In the genomic region with DNA sequence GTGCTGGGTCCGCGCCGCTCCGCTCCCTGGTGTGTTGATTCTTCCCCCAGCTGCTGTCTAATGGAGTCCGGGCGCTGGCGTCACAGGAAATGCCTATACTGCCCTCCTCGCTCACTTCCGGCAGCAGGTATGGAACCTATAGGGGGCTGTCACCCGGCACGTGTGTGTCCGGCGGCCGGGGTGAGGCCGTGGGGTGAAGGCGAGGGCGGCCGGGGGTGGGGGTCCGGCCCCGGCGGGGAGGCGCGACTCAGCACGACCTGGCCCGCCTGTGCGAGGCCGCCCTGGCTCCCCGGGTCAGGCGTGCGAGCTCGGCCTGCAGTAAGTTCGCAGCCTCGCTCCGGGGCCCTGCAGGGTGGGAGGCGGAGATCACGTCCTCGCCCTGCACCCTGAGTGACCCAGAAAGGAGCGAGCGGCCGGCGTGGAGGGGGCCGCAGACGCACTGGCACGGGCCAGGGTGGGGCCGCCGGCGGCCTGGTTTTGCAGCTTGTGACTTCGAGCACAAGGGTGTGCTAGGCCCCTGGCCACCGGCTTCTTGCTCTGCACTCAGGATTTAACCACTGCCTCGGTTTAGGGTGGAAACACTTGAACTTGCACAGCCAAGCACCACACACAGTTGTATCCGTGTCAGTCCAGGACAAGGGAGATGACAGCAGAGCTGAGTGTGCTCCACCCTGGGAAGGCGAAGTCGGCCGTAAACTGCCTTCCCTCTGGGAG, we compare ENCODE assay signal across 8 mouse cellular contexts. TPM values are rescaled to one million over a fixed set of nuclear protein-coding genes. Genes with fewer than 3 reads are reported as not detected.
A peak's percentile ranks its signal among the peaks of the same experiment; 100 is the strongest.
DNase-seq lines count a peak whose midpoint lies in the region; ATAC-seq lines count a peak whose summit lies in the region.

A gene (minus strand): TSS at position 82 of the 714 bp plus-strand sequence.

- peak within 1 kb of the TSS; percentile 95 for H3K9ac ChIP-seq in hindbrain, embryonic 15.5 days

- H3K4me2 ChIP-seq in hindbrain, embryonic 15.5 days: peak within 1 kb of the TSS; percentile 80

- no peaks in the 10 kb centered on the region for H3K9me3 ChIP-seq in hindbrain, embryonic 15.5 days

- H3K36me3 ChIP-seq in hindbrain, embryonic 15.5 days: peaks cover 6% of the 10 kb centered on the region; the same call in 1 of the 2 replicates

- peak; percentile 91 for DNase-seq in R1 (ENCODE audit: low read depth, low spot score)
- DNase-seq in cerebellum, postnatal 14 days: peak; percentile 81 to 86
- peak; percentile 83 to 89 for DNase-seq in frontal cortex, postnatal 36 days (ENCODE audit: low spot score in 2 of 2)
- DNase-seq in left cerebral cortex, adult 11 months (ENCODE audit: low spot score): peak; percentile 79
- peak; percentile 86 to 90 for DNase-seq in lung, postnatal 4 days
- DNase-seq in retina, postnatal 7 days (ENCODE audit: low read depth, low spot score): peak; percentile 79
- DNase-seq in urinary bladder, postnatal 14 days (ENCODE audit: low spot score): peak; percentile 80

- peaks cover 32% of the 10 kb centered on the region for H3K4me1 ChIP-seq in hindbrain, embryonic 15.5 days (replicated peaks)

- H3K27ac ChIP-seq in hindbrain, embryonic 15.5 days (replicated peaks): peak within 1 kb of the TSS; percentile 94

- no peaks in the 10 kb centered on the region for H3K27me3 ChIP-seq in hindbrain, embryonic 15.5 days

- WGBS in hindbrain, embryonic 15.5 days: 2% methylated on average over 50 of the region's 54 CpGs

- peak within 1 kb of the TSS; percentile 92 for H3K4me3 ChIP-seq in hindbrain, embryonic 15.5 days

- ATAC-seq in hindbrain, embryonic 15.5 days (ENCODE audit: low FRiP score, low read depth): peak; percentile 95

RNA-seq across cellular contexts. Expression of the gene that starts here (rescaled TPM):
- 33.8 and 34.5 TPM in 2 replicates for polyA plus RNA-seq in hindbrain, embryonic 15.5 days (2015; fragmentation: Nextera tagmentation; extraction: Ambion mirVana)

Comparison
In these comparisons a context has a peak if more than half of its experiments do, and no peak if none do; other contexts are left out.
1. Peak in every context shown above with its lines: DNase-seq, ATAC-seq, H3K4me3 ChIP-seq and H3K27ac ChIP-seq.